Mouse (Mus musculus): ENCODE data around the gene Lasp1. TPM values are rescaled to one million over a fixed set of nuclear protein-coding genes. Genes with fewer than 3 reads are reported as not detected.

Gene Lasp1
- 75.7 TPM for polyA plus RNA-seq (2015; fragmentation: Illumina TruSeq; extraction: RNeasy Lipid Tissue Mini Kit (QIAGEN cat#74804); ENCODE audit: insufficient read depth, low replicate concordance)

DNA sequence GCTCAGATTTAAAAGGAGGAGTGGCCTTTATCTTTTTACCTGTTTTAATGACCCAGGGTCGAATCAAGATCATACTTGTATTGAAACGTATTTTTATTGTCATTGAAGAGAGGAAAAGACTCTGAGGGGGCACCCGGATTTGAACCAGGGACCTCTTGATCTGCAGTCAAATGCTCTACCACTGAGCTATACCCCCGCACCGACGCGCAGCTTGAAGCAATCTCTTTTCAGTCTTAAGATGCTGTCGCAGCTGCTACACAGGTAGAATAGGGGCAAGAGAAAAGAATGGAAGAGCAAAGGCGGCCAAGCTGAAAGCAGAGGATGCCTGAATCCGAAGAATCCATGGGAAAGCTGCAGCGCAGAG lies at the start of gene Lasp1:
TSS of gene Lasp1 (plus strand) at position 219 of the 364 bp plus-strand sequence.

GRCm38 (mm10) chr11:97766154-97766881 lies 32.5 kb upstream of the Lasp1 start, which contains the start of gene Cwc25:
Gene Cwc25, minus strand, starts transcription at chr11:97766556.

GRCm38 (mm10) chr11:97775808-97776496 lies 22.8 kb upstream of the Lasp1 start, which contains the start of gene 1700001P01Rik:
Gene 1700001P01Rik, minus strand, starts transcription at chr11:97775918.

DNA sequence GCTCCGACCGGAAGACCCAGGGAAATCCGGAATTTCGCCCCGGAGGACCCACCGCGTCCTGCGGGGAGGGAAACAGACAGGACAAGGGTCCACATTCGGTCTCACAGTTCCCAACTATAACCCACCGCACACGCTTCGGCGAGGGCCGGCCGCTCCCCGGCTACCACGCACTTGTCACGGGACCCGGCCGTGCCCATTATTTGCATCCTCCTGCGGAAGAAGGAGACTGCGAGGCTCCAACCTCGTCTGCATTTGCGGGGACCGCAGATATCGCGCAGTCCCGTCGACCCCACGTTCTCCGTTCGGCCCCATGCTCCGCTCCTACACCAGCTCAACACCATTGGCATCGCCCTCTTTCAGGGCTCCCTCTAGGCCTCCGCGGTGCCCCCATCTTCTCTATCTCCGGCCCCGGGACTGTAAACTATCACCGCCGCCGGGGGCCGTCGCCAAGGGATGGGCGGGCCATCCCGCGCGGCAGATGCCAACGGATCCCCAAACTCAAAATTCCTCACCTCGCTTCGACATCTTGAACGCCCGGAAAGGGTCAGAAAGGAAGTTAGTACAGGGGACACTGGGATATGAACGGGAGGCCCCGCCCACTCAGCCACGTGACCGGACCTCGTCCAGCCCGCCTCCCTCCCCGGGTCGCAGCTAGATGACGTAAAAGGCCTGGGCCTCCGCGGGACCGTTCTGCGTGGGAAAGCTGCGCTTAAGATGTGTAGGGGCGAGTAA lies 16.8 kb upstream of the Lasp1 start, which contains the start of gene Rpl23:
TSS of gene Rpl23 (minus strand) at position 606 of the 732 bp plus-strand sequence.

GRCm38 (mm10) chr11:97840539-97840954 lies 41.7 kb downstream of the Lasp1 start, which contains the start of gene B230217C12Rik:
Gene B230217C12Rik, plus strand, starts transcription at chr11:97840780.

GRCm38 (mm10) chr11:97883918-97884600 lies 85.3 kb downstream of the Lasp1 start, which contains the start of gene Fbxo47:
Gene Fbxo47, minus strand, starts transcription at chr11:97884154.

Other genes starting within 250 kb of the Lasp1 start
- 0.03 TPM for gene Srcin1, start 222.8 kb upstream of the Lasp1 start, polyA plus RNA-seq (2015; fragmentation: Illumina TruSeq; extraction: RNeasy Lipid Tissue Mini Kit (QIAGEN cat#74804); ENCODE audit: insufficient read depth, low replicate concordance)
- 1.9 TPM for gene Epop, start 169.3 kb upstream of the Lasp1 start, polyA plus RNA-seq (2015; fragmentation: Illumina TruSeq; extraction: RNeasy Lipid Tissue Mini Kit (QIAGEN cat#74804); ENCODE audit: insufficient read depth, low replicate concordance)
- 52.9 TPM for gene Mllt6, start 135.6 kb upstream of the Lasp1 start, polyA plus RNA-seq (2015; fragmentation: Illumina TruSeq; extraction: RNeasy Lipid Tissue Mini Kit (QIAGEN cat#74804); ENCODE audit: insufficient read depth, low replicate concordance)
- 24.5 TPM for gene Cisd3, start 113.2 kb upstream of the Lasp1 start, polyA plus RNA-seq (2015; fragmentation: Illumina TruSeq; extraction: RNeasy Lipid Tissue Mini Kit (QIAGEN cat#74804); ENCODE audit: insufficient read depth, low replicate concordance)
- 5.1 TPM for gene Pcgf2, start 98.5 kb upstream of the Lasp1 start, polyA plus RNA-seq (2015; fragmentation: Illumina TruSeq; extraction: RNeasy Lipid Tissue Mini Kit (QIAGEN cat#74804); ENCODE audit: insufficient read depth, low replicate concordance)
- 107 TPM for gene Psmb3, start 95.6 kb upstream of the Lasp1 start, polyA plus RNA-seq (2015; fragmentation: Illumina TruSeq; extraction: RNeasy Lipid Tissue Mini Kit (QIAGEN cat#74804); ENCODE audit: insufficient read depth, low replicate concordance)
- 44.5 TPM for gene Pip4k2b, start 54.3 kb upstream of the Lasp1 start, polyA plus RNA-seq (2015; fragmentation: Illumina TruSeq; extraction: RNeasy Lipid Tissue Mini Kit (QIAGEN cat#74804); ENCODE audit: insufficient read depth, low replicate concordance)
- gene Cwc25, start 32.4 kb upstream of the Lasp1 start, polyA plus RNA-seq (2015; fragmentation: Illumina TruSeq; extraction: RNeasy Lipid Tissue Mini Kit (QIAGEN cat#74804); ENCODE audit: insufficient read depth, low replicate concordance): 19.0 TPM
- gene 1700001P01Rik, start 23.1 kb upstream of the Lasp1 start, polyA plus RNA-seq (2015; fragmentation: Illumina TruSeq; extraction: RNeasy Lipid Tissue Mini Kit (QIAGEN cat#74804); ENCODE audit: insufficient read depth, low replicate concordance): not detected
- gene Rpl23, start 16.6 kb upstream of the Lasp1 start, polyA plus RNA-seq (2015; fragmentation: Illumina TruSeq; extraction: RNeasy Lipid Tissue Mini Kit (QIAGEN cat#74804); ENCODE audit: insufficient read depth, low replicate concordance): 3,596 TPM
- gene B230217C12Rik, start 41.8 kb downstream of the Lasp1 start, polyA plus RNA-seq (2015; fragmentation: Illumina TruSeq; extraction: RNeasy Lipid Tissue Mini Kit (QIAGEN cat#74804); ENCODE audit: insufficient read depth, low replicate concordance): 6.1 TPM
- 2.1 TPM for gene Fbxo47, start 85.2 kb downstream of the Lasp1 start, polyA plus RNA-seq (2015; fragmentation: Illumina TruSeq; extraction: RNeasy Lipid Tissue Mini Kit (QIAGEN cat#74804); ENCODE audit: insufficient read depth, low replicate concordance)
- 3.3 TPM for gene Plxdc1, start 187.4 kb downstream of the Lasp1 start, polyA plus RNA-seq (2015; fragmentation: Illumina TruSeq; extraction: RNeasy Lipid Tissue Mini Kit (QIAGEN cat#74804); ENCODE audit: insufficient read depth, low replicate concordance)
- 88.7 TPM for gene Arl5c, start 197.2 kb downstream of the Lasp1 start, polyA plus RNA-seq (2015; fragmentation: Illumina TruSeq; extraction: RNeasy Lipid Tissue Mini Kit (QIAGEN cat#74804); ENCODE audit: insufficient read depth, low replicate concordance)
- gene Cacnb1, start 224.0 kb downstream of the Lasp1 start, polyA plus RNA-seq (2015; fragmentation: Illumina TruSeq; extraction: RNeasy Lipid Tissue Mini Kit (QIAGEN cat#74804); ENCODE audit: insufficient read depth, low replicate concordance): 2.7 TPM
- 1,635 TPM for gene Rpl19, start 227.7 kb downstream of the Lasp1 start, polyA plus RNA-seq (2015; fragmentation: Illumina TruSeq; extraction: RNeasy Lipid Tissue Mini Kit (QIAGEN cat#74804); ENCODE audit: insufficient read depth, low replicate concordance)

Data from spleen, adult 10 weeks (tissue).